Mouse (Mus musculus): ENCODE measurements around the gene Snx29. TPM values are rescaled to one million over a fixed set of nuclear protein-coding genes. Genes with fewer than 3 reads are reported as not detected.
A peak's percentile ranks its signal among the peaks of the same experiment; 100 is the strongest.

Gene Snx29
- polyA plus RNA-seq, 1 experiment from 2014 or later: 19.8 TPM

GRCm38 (mm10) chr16:11645668-11646067 lies 323.0 kb downstream of the Snx29 start:
- WGBS (ENCODE audit: missing documents): 34% methylated on average over 4 of the region's 4 CpGs
- Histone ChIP-seq H3K4me3 (ENCODE audit: inconsistent target) (no peak overlapping the region), H3K79me2 (ENCODE audit: inconsistent target) (peaks cover 5% of the 10 kb centered on the region; the same call in 1 of the 2 replicates), H3K27ac (no peak overlapping the region), H3K36me3 (ENCODE audit: inconsistent target) (no peaks in the 10 kb centered on the region)

GRCm38 (mm10) chr16:11646745-11647289 lies 324.1 kb downstream of the Snx29 start:
- Histone ChIP-seq H3K79me2 (ENCODE audit: inconsistent target) (no peaks in the 10 kb centered on the region; the same call in 1 of the 2 replicates), H3K27ac (no peak overlapping the region), H3K36me3 (ENCODE audit: inconsistent target) (no peaks in the 10 kb centered on the region), H3K4me3 (ENCODE audit: inconsistent target) (no peak overlapping the region)
- WGBS (ENCODE audit: missing documents): 92% methylated on average over 4 of the region's 4 CpGs

- Histone ChIP-seq H3K36me3 (ENCODE audit: inconsistent target) (no peaks in the 10 kb centered on the region), H3K79me2 (ENCODE audit: inconsistent target) (no peaks in the 10 kb centered on the region), H3K27ac (no peak overlapping the region), H3K4me3 (ENCODE audit: inconsistent target) (no peak overlapping the region)
- WGBS (ENCODE audit: missing documents): 83% methylated on average over 1 of the region's 1 CpGs
Observed at GRCm38 (mm10) chr16:11648169-11648688, 325.5 kb downstream of the Snx29 start.

- Histone ChIP-seq H3K79me2 (ENCODE audit: inconsistent target) (no peaks in the 10 kb centered on the region), H3K27ac (peak overlapping the region; percentile 59), H3K4me3 (ENCODE audit: inconsistent target) (no peak overlapping the region), H3K36me3 (ENCODE audit: inconsistent target) (no peaks in the 10 kb centered on the region)
- WGBS (ENCODE audit: missing documents): 0% methylated on average over 1 of the region's 2 CpGs
Observed at GRCm38 (mm10) chr16:11652686-11653366, 330.1 kb downstream of the Snx29 start.

GRCm38 (mm10) chr16:11655893-11656292 lies 333.2 kb downstream of the Snx29 start:
- Histone ChIP-seq H3K27ac (no peak overlapping the region), H3K36me3 (ENCODE audit: inconsistent target) (no peaks in the 10 kb centered on the region), H3K4me3 (ENCODE audit: inconsistent target) (no peak overlapping the region), H3K79me2 (ENCODE audit: inconsistent target) (no peaks in the 10 kb centered on the region)
- 56% methylated on average over 3 of the region's 3 CpGs for WGBS (ENCODE audit: missing documents)

GRCm38 (mm10) chr16:11657111-11657510 lies 334.4 kb downstream of the Snx29 start:
- WGBS (ENCODE audit: missing documents): 77% methylated on average over 1 of the region's 1 CpGs
- Histone ChIP-seq H3K36me3 (ENCODE audit: inconsistent target) (0 out of 2 replicates have a peak, but pooled peaks cover 9% of the 10 kb centered on the region), H3K27ac (no peak overlapping the region), H3K4me3 (ENCODE audit: inconsistent target) (no peak overlapping the region), H3K79me2 (ENCODE audit: inconsistent target) (no peaks in the 10 kb centered on the region)

GRCm38 (mm10) chr16:11659111-11659720 lies 336.5 kb downstream of the Snx29 start:
- Histone ChIP-seq H3K36me3 (ENCODE audit: inconsistent target) (0 out of 2 replicates have a peak, but pooled peaks cover 9% of the 10 kb centered on the region), H3K4me3 (ENCODE audit: inconsistent target) (no peak overlapping the region), H3K79me2 (ENCODE audit: inconsistent target) (no peaks in the 10 kb centered on the region), H3K27ac (peak overlapping the region; percentile 60)
- WGBS (ENCODE audit: missing documents): 7% methylated on average over 6 of the region's 6 CpGs

GRCm38 (mm10) chr16:11664896-11665705 lies 342.4 kb downstream of the Snx29 start:
- no peaks in the 10 kb centered on the region for H3K79me2 ChIP-seq (ENCODE audit: inconsistent target)
- 0 out of 2 replicates have a peak, but pooled peaks cover 9% of the 10 kb centered on the region for H3K36me3 ChIP-seq (ENCODE audit: inconsistent target)
- no peak overlapping the region for H3K4me3 ChIP-seq (ENCODE audit: inconsistent target)
- 90% methylated on average over 13 of the region's 13 CpGs for WGBS (ENCODE audit: missing documents)
- peak overlapping the region; percentile 52 for H3K27ac ChIP-seq

GRCm38 (mm10) chr16:11665869-11666268 lies 343.2 kb downstream of the Snx29 start:
- H3K79me2 ChIP-seq (ENCODE audit: inconsistent target): no peaks in the 10 kb centered on the region
- peak overlapping the region; percentile 52 for H3K27ac ChIP-seq
- WGBS (ENCODE audit: missing documents): 17% methylated on average over 5 of the region's 6 CpGs
- H3K4me3 ChIP-seq (ENCODE audit: inconsistent target): no peak overlapping the region
- H3K36me3 ChIP-seq (ENCODE audit: inconsistent target): 0 out of 2 replicates have a peak, but pooled peaks cover 9% of the 10 kb centered on the region

GRCm38 (mm10) chr16:11668375-11668774 lies 345.7 kb downstream of the Snx29 start:
- no CpG with 5 or more reads among the region's 1 CpGs for WGBS (ENCODE audit: missing documents)
- H3K79me2 ChIP-seq (ENCODE audit: inconsistent target): no peaks in the 10 kb centered on the region
- H3K36me3 ChIP-seq (ENCODE audit: inconsistent target): no peaks in the 10 kb centered on the region
- no peak overlapping the region for H3K27ac ChIP-seq
- H3K4me3 ChIP-seq (ENCODE audit: inconsistent target): no peak overlapping the region

GRCm38 (mm10) chr16:11668878-11669277 lies 346.2 kb downstream of the Snx29 start:
- H3K27ac ChIP-seq: no peak overlapping the region
- no peaks in the 10 kb centered on the region for H3K36me3 ChIP-seq (ENCODE audit: inconsistent target)
- no peak overlapping the region for H3K4me3 ChIP-seq (ENCODE audit: inconsistent target)
- 90% methylated on average over 1 of the region's 1 CpGs for WGBS (ENCODE audit: missing documents)
- H3K79me2 ChIP-seq (ENCODE audit: inconsistent target): no peaks in the 10 kb centered on the region

- Histone ChIP-seq H3K36me3 (ENCODE audit: inconsistent target) (no peaks in the 10 kb centered on the region), H3K27ac (no peak overlapping the region), H3K4me3 (ENCODE audit: inconsistent target) (no peak overlapping the region), H3K79me2 (ENCODE audit: inconsistent target) (no peaks in the 10 kb centered on the region)
- WGBS (ENCODE audit: missing documents): 88% methylated on average over 7 of the region's 9 CpGs
Observed at GRCm38 (mm10) chr16:11670251-11670970, 347.7 kb downstream of the Snx29 start.

- WGBS (ENCODE audit: missing documents): 83% methylated on average over 6 of the region's 6 CpGs
- no peaks in the 10 kb centered on the region for H3K36me3 ChIP-seq (ENCODE audit: inconsistent target)
- H3K4me3 ChIP-seq (ENCODE audit: inconsistent target): no peak overlapping the region
- no peaks in the 10 kb centered on the region for H3K79me2 ChIP-seq (ENCODE audit: inconsistent target)
- H3K27ac ChIP-seq: no peak overlapping the region
Observed at GRCm38 (mm10) chr16:11670971-11671310, 348.2 kb downstream of the Snx29 start.

GRCm38 (mm10) chr16:11676006-11676405 lies 353.3 kb downstream of the Snx29 start:
- H3K4me3 ChIP-seq (ENCODE audit: inconsistent target): no peak overlapping the region
- H3K27ac ChIP-seq: peak overlapping the region; percentile 97
- 21% methylated on average over 4 of the region's 4 CpGs for WGBS (ENCODE audit: missing documents)
- no peaks in the 10 kb centered on the region for H3K36me3 ChIP-seq (ENCODE audit: inconsistent target)
- H3K79me2 ChIP-seq (ENCODE audit: inconsistent target): no peaks in the 10 kb centered on the region; the same call in 1 of the 2 replicates
